Mouse (Mus musculus) c-Kit-positive CD71-negative TER-119-negative erythroid progenitor cells, embryonic 14.5 days (primary cell): ENCODE measurements at regions not wholly inside any gene's neighbourhood (a gene's known extent, or its start where the extent isn't known, plus 50 kb on each side); places are given as distances from the start of the nearest gene placed in this dataset.

Source experiments
- DNase-seq: peaks from one replicate; pipeline ENCODE4 v3.0.0-alpha.2; 2013; ENCODE audit warnings: low read depth

DNA sequence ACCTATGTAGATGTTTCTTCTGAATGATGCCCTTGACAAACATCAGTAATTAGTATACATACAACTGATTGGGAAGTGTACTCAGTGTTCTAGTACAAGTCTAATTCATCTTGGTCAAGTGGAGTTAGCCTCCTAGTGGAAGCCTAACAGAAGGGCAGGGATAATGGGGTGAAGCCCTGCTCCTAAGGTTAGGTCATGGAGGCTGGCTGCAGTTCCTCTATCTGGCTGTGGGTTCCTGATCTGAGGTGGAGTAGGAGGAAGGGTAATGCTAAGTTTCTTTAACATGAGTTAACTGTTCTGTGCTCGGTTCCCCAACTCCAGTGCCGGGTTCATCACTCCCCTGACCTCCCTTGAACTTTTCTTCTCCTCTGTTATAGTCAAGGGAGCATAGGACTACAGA lies 281.1 kb upstream of the Tle3 start:
- DNase-seq = no peak

DNA sequence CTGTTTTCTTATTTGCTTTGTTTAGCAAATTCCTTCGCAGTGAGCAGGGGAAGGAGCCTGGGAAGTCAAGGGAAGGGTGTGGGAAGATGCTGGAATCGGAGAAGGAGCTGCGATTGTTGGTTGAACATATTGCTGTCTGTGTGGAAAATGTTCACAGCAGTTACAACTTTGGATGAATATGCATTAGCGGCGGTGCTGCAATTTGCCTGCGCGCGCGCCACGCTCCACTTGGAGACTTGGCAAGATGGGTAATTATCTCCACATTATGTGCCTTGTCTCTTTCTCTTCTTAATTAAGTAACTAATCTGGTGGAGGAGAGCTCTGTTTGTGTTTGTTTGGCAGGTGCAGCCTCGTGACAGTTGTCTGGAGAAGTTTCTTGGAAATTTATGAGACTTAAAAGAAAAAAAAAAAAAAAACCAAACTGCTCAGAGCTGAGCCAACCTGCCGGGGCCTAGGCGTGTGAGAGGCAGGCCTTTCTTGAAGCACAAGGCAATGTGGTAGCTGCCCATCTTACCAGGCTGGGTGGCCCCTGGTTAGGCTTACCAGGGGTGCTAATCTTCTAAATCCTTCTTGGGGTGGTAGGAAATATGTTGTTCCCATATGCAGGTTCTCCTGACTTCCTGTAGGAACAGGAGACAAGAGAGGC lies 279.2 kb upstream of the Tle3 start:
- no peak for DNase-seq

DNA sequence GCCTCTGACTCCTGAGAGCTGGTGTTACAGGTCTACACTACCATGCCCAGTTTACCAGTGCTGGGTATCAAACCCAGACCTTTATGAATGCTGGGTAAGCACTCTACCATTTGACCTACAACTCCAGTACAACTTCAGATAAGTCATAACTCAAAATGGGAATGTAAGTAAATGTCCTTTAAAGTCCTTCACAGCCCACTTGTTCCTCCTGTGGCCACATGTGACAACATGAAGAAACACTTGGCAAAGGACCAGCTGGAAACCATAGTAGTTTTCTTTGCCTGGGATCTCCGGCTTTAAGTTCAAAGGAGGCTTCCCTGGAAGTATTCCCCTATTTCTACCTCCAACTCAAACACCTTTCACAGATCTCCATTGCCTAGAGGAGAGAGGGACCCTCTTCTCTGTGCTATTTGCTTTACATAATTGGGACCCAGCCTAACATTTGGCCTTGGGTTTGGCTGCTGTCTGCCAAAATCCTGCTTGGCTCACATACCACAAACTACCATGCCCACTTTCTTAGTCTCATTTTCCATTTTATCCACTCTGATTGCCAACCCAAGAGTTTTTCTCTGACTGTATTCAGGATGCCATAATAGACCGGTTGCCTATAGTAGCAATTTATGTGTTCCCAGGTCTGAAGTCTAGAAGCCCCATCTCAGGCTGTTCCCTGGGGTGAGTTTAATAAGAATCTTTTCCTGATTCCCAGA lies 276.9 kb upstream of the Tle3 start:
- no peak for DNase-seq

DNA sequence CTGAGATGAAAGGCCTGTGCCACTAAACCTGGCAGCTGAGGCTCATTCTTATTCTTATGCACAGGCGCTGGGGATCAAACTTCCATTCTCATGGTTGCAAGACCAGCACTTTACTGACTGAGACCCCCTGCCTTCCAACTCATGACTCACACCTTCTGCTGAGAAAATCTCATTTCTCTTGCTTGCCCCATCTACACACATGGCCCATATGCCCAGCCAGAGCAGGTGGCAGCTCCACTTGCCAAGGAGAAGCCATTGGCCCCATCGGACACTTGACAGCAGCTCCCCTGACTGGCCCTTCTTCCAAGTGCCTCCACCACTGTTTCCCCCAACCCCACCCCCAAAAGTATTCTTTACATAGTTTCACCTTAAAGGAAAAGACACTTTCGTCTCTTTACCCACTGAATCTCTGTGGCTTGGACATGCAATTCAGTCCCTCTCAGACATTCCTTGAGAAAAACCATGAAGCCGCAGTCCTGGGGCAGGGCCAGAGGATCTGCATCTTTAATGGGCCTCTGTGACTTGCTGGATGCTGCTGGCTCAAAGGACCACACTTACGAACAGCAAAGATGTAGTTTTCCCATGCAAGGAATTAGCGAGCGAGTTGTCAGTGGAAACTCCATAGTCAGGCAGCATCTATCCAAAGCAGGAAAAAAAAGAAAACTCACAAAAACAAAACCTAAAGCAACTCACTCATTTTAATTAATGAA lies 270.3 kb upstream of the Tle3 start:
- DNase-seq = no peak

DNA sequence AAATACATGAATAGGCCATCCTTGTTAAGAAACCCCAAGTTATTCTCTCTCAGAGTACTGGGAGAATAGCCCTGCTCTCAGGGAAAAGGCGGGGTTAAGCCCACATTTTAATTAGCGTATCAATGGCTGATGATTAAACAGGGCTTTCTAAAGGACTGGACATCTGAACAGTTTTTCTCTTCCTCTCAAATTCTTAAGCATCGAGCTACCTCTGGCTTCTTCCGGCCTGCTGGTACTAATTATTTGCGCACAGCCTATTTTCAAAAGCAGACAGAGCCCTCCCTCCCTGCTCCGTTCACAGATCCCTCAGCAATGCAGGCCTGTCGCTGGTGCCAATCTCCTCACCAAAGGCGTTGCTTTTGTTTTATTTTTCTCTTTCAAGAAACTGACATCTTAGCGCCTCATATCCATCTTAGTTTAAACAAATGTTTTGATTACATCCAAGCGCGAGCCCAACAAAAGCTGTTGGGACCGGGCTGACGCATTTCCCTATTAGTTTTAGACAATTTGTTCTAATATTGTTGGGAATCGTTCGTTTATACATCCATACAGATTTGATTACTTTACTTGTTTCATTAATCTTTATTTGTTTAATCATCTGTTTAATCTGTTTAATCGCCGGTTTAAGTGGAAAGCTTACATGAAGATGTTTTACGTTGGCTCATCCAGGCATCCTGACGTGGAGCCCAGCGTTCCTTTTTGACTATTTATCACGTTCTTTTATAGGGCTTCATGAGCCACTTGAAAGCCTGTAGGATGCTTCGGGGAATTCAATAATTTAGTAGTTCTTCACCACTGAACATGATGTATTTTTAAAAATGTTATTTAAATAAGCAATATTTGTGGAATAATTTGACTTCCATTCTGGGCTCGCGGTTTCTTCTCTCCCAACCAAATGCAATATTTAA lies 269.5 kb upstream of the Tle3 start:
- no peak for DNase-seq

DNA sequence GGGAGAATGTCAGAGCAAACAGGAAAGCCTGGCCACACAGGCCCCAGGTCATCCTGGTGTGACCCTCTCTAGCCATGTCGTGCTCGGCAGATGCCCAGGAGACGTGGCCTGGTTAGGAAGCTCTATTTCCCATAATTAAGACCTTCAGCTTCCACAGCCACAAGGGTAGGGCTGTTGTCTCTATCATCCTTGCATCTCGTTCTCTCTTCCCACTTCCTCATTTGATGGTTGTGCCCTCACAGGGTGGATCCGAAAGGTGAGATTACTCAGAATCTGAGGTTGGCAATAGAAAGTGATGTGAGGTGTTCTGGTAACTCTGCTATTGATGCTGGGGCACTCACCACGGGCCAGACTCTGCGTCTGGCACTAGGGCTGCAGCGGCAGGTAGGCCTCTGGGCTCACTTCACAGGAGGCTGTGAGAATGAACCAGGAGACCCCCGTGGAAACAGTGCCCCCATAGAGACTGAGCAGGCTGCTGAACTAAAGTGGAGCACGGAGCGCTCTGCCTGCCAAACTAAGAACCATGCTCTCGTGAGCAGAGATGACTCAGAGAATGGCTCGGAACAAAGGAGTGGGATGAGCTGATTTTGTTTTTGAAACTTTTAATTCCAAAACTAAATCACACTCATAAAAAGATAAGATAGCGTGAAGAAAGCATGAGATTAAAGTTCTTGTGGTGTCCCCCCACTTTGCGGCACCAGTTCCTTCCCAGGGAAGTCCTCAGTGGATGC lies 266.5 kb upstream of the Tle3 start:
- no peak for DNase-seq

DNA sequence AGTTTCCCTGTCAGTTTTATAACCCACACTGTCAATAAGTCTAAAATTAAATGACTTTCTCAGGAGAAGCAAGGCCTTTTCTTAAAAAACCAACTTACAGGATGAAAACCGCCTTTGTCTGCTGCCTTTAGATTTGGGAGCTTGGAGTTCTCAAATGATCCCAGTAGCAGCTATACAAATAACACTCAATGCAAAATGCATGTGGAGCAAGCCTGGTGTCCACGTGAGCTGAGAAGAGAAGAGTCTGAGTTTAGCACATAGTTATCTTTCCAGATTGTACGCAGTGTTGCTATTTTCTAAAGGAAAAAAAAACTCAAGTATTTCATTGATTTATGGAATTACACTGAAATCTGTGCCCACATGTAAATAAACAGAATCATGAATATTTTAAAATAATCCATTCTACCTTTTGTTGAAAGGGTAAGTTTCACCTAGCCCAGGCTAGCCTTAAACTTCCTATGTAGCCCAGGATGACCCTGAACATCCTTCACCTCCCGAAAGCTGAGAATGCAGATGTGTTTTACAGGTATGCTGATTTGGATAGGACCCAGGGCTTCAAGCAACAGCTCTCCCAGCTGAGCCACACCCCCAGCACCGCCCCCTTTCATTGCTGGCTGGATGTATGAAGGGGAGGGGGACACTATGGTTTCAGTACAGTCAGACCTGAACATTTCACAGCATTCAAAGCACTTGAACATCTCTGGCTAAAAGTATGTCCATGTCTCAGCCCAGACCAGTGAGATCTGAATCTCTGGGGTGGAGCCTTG lies 262.5 kb upstream of the Tle3 start:
- DNase-seq = no peak

DNA sequence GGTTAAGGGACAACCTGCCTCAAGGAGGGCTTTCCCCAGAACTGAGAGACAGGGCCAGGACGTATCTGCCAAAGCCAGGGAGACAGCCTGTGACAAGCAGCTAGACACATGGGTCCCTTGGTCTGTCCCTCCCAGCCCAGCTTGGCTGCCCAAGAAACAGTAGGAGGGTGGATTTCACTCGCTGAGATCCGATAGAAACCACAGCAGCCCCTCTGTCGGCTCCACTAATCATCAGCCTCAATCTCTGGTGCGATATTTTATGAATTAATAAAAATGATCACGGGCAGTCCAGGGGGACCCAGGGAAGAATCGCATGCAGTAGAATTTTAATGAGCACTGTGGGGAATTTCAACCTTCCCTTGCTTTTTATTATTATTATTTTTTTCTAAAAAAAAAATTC lies 261.0 kb upstream of the Tle3 start:
- no peak for DNase-seq

DNA sequence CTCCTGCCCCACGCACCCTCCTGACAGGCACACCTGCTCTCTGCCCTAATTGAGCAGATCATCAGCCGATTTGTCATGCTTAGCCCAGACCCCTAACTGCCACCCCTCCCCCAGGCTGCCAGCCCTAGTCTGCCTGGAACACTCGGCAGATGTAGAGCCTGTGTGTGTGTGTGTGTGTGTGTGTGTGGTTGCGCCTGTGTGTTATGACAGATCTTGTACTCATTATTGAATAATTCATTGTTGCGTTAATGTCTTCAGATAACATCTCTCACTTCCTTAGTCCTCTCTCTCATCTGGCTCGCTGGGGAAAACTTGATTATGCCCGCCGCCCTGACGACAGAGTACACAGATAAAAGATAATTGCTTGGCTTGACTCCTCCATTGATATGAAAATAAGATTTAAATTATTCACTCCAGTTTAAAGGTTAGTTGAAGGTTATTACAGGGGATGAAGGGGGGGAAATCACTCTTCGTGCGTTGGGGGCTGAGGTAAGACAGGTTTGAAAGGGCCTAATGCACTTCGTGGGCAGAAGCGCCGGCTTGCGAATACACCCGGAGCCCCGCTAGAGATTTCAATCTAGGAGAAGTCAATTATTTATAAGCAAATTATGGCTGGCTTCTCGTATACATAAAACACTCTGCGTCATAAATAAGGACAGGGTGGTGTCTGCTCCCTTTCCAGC lies 260.3 kb upstream of the Tle3 start:
- DNase-seq = no peak

DNA sequence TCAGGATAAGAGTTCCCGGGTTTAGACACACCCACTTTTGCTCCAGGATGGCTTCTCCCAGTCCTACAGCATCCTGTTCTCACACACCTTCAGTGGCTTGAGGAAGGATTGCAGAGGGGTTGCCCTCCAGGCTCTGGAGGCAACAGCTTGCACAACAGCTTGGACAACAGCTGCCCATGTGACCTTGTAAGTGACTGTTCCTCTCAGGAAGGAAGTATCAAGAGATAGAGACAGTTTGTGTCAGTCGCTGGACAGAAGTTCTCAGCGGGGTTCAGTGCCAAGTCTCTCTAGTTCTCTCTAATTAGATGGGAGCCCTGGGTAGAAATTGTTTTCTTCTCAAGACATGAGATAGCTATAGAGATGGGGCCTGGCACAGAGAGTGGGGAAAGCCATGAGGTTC lies 252.9 kb upstream of the Tle3 start:
- no peak for DNase-seq

DNA sequence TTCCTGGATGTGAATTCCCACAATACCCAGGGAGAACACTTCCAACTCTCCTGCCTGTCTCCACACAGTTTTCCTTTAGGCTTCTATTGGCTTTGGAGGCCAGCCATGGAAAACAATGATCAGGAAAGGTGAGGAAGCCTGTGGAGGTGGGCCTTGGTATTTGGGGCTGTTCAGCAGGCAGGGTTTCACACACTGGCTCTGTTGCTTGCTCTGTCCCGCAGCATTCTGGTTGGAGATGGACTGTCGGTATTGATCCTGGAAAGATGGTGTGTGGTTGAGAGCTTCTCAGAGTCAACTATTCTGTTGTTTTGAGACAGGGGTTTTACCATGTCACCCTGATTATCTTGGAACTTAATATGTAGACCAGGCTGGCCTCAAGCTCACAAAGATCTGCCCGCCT lies 251.6 kb upstream of the Tle3 start:
- DNase-seq = no peak

DNA sequence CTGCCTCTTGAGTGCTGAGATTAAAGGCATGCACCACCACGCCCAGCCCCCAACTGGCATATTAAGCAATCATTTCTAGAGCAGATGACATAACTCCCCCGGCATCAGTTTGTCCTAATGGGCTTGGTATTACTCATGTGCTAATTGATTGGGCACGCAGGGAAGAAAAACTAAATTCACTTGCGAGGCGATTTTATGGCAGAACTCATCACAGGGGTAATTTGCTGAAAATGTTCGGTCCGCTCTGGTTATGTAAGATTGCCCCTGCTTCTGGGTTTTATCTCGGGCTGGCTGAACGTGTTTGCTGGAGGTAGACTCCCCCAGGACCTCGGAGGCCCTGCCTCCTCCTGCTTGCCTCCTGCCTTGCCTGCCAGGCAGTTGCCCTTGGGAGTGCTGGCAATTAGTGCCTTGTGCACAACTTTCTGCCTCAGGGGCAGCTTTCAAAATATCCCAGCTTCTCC lies 251.2 kb upstream of the Tle3 start:
- no peak for DNase-seq

DNA sequence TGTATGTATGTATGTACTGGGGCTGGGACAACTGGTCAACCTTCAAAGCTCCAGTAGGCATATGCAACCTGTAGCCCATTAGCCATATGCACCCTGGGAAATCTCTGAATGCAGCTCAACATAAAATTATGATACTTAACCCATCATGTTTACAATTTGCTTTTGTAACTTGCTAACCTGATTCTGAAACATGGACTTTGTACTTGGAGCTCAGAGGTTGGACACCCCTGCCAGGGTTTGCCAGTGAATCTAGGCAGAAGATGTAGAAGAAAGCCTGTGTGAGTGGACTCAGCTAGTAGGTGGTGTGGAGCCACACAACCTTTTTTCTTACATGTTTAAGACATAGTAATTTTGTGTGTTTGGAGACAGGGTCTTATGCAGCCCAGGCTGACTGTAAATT lies 248.7 kb upstream of the Tle3 start:
- no peak for DNase-seq

DNA sequence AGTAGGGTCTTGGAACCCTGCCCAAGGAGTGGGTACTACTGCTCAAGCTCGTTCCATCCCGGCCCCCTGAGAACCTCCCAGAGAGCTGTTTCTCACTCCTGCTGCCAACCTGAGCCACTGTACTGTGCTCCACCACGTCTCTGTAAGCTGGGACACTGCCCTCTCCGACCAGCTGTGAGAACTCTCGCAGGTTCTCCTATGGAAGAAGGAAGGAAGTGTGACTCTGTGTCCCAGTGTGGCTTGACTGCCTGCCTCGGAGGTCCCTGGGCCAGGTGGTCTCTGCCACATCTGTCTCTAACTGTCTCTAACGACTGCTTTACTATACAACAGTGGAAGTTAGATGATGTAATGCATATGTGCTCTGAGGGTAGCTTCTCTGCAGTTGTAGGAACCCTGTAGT lies 246.4 kb upstream of the Tle3 start:
- DNase-seq = no peak

DNA sequence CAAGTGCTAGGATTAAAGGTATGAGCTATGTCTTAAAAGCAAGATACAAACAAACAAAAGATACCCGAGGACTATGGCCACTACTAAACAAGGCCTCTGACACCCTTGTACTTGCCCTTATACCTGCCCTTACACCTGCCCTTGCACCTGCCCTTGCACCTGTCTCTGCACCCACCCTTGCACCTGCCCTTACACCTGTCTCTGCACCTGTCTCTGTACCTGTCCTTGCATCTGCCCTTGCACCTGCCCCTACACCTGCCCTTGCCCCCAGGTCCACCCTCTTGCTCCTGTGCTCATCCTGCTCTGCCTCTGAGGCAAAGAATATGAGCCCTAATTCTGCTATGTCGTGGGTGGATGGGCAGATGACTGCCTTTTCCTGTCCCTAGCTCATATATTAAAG lies 244.1 kb upstream of the Tle3 start:
- no peak for DNase-seq

DNA sequence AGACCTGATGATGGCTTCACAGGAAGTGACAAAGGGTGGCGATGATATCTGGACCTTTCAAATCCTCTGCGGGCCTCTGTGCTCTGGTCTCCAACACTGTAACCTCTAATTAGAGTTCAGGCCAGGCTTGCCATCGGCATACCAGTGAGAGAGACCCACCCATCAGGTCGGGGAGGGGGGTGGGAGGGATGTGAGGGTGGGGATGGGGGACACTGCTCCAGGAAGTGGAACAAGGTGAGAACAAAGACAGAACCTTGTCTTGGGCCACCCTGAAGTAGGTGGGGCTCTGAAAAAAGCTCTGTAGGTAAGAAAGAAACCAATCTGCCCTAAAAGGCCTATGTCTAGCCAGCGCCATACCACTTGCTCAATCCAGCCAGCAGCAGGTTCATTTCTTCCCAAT lies 243.0 kb upstream of the Tle3 start:
- DNase-seq = no peak

DNA sequence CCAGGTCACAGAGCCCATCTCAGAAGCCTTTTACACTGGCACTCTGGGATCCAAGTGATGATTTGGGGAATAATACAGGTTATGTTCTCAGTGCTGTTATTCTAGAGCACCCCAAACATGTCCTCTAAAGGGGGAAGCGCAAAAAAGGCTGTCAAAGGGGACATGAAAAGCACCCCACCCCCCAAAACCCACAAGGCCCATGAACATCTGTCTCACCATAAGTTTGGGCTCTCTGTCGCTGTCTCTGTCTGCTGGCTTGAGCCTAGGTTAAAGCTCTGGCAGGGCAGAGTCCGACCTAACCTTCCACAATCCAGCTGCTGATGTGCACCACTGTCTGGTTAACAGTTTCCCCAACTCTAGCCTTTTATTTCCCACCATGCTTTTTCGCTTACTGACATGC lies 241.3 kb upstream of the Tle3 start:
- no peak for DNase-seq

DNA sequence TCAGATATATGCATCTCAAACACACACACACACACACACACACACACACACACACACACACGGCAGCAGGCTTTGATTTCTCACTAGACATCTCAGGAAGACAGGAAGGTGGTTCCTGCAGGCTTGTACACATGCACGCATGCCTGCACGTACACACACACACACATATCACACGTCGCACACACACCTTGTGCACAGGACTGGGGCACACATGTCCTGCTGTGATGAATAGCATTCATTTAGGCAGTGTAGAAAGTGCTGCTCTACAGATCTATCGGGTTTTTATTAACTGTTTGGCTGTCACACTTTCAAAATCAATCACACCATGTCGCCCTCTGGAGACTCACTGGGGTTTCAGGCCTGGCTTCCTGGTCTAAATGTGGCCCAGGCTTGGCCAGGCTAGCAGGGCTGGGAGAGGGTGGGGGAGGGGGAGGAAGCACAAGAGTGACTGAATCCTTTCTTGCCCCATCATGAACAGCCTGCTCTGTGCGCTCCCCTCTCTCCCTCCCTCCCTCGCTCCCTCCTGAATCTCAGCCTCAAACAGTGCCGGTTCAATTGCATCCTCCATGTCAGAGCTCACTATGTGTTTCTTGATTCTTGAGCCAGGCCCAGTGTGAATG lies 236.8 kb upstream of the Tle3 start:
- DNase-seq = no peak

DNA sequence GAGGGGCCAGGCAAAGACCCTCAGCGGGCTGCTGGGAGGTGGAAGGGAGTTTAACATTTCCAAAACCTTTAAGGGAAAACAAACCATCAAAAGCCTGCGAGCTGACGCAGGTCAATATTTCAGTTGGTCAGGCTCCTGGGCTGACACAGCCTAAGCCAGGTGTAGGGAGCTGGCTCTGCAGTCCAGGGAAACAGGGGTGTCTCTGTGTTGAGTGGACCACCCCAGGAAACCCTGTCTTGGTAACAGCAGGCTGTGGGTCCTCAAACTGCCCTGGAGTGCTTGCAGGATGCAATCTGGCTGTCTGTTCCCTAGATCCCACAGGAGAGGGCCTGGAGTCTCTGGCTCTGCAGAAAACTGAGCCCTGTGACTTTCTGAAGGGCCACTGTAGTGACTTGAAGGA lies 236.2 kb upstream of the Tle3 start:
- DNase-seq = no peak
